Mouse (Mus musculus): ENCODE measurements around the gene Mtnr1a. TPM values are rescaled to one million over a fixed set of nuclear protein-coding genes. Genes with fewer than 3 reads are reported as not detected.

The Mtnr1a gene
- polyA plus RNA-seq, 1 experiment from 2014 or later: 0.24 TPM

GRCm38 (mm10) chr8:45110813-45111104 lies 41.8 kb downstream of the Mtnr1a start:
- Histone ChIP-seq H3K4me1 (peaks cover 11% of the 10 kb centered on the region; the same call in 1 of the 2 replicates), H3K36me3 (no peaks in the 10 kb centered on the region), H3K27me3 (peaks cover 15% of the 10 kb centered on the region; the same call in 1 of the 2 replicates), H3K9ac (no peak overlapping the region), H3K27ac (no peak overlapping the region), H3K9me3 (no peaks in the 10 kb centered on the region), H3K4me3 (no peak overlapping the region), H3K4me2 (peak overlapping the region; percentile 43)
- no peak for ATAC-seq (ENCODE audit: insufficient number of reproducible peaks, low FRiP score, low TSS enrichment, low read depth)
- 31% methylated on average over 5 of the region's 5 CpGs for WGBS

GRCm38 (mm10) chr8:45111820-45112219 lies 42.9 kb downstream of the Mtnr1a start:
- peaks cover 11% of the 10 kb centered on the region; the same call in 1 of the 2 replicates for H3K4me1 ChIP-seq
- 82% methylated on average over 5 of the region's 5 CpGs for WGBS
- no peak overlapping the region for H3K27ac ChIP-seq
- no peak overlapping the region for H3K9ac ChIP-seq
- no peak overlapping the region for H3K4me2 ChIP-seq
- no peaks in the 10 kb centered on the region for H3K36me3 ChIP-seq
- H3K9me3 ChIP-seq: no peaks in the 10 kb centered on the region
- no peak for ATAC-seq (ENCODE audit: insufficient number of reproducible peaks, low FRiP score, low TSS enrichment, low read depth)
- H3K4me3 ChIP-seq: no peak overlapping the region
- peaks cover 15% of the 10 kb centered on the region; the same call in 1 of the 2 replicates for H3K27me3 ChIP-seq

GRCm38 (mm10) chr8:45117588-45117987 lies 48.7 kb downstream of the Mtnr1a start:
- no peak overlapping the region for H3K4me2 ChIP-seq
- H3K27ac ChIP-seq: no peak overlapping the region
- H3K9ac ChIP-seq: no peak overlapping the region
- H3K4me3 ChIP-seq: no peak overlapping the region
- ATAC-seq (ENCODE audit: insufficient number of reproducible peaks, low FRiP score, low TSS enrichment, low read depth): no peak
- no peaks in the 10 kb centered on the region for H3K36me3 ChIP-seq
- H3K4me1 ChIP-seq: no peaks in the 10 kb centered on the region
- 84% methylated on average over 3 of the region's 3 CpGs for WGBS
- H3K9me3 ChIP-seq: no peaks in the 10 kb centered on the region
- no peaks in the 10 kb centered on the region for H3K27me3 ChIP-seq

GRCm38 (mm10) chr8:45125680-45126079 lies 56.7 kb downstream of the Mtnr1a start:
- ATAC-seq (ENCODE audit: insufficient number of reproducible peaks, low FRiP score, low TSS enrichment, low read depth): no peak

More at GRCm38 (mm10) chr8:45125680-45126079, 56.7 kb downstream of the Mtnr1a start:
- Histone ChIP-seq H3K27ac (no peak overlapping the region), H3K4me3 (no peak overlapping the region), H3K9ac (no peak overlapping the region), H3K4me2 (no peak overlapping the region), H3K4me1 (no peaks in the 10 kb centered on the region), H3K36me3 (no peaks in the 10 kb centered on the region), H3K9me3 (no peaks in the 10 kb centered on the region), H3K27me3 (no peaks in the 10 kb centered on the region)
- 37% methylated on average over 5 of the region's 5 CpGs for WGBS

Other genes with a start within 250 kb of the Mtnr1a start
- gene Fat1, start 133.7 kb upstream of the Mtnr1a start, polyA plus RNA-seq (2015; fragmentation: Nextera tagmentation; extraction: Ambion mirVana): 27.4 and 30.4 TPM in 2 replicates
- 0.07 and 0.26 TPM in 2 replicates for gene F11, start 192.9 kb downstream of the Mtnr1a start, polyA plus RNA-seq (2015; fragmentation: Nextera tagmentation; extraction: Ambion mirVana)
- not detected in 2 replicates for gene Klkb1, start 225.7 kb downstream of the Mtnr1a start, polyA plus RNA-seq (2015; fragmentation: Nextera tagmentation; extraction: Ambion mirVana)
- gene Gm45753, start 239.3 kb downstream of the Mtnr1a start, polyA plus RNA-seq (2015; fragmentation: Nextera tagmentation; extraction: Ambion mirVana): 0.08 TPM in 1 of 2 replicates, not detected in the other